Mouse (Mus musculus) liver, embryonic 15.5 days (tissue): ENCODE measurements around the gene Lamp2. TPM values are rescaled to one million over a fixed set of nuclear protein-coding genes. Genes with fewer than 3 reads are reported as not detected.
"Not testable (repeated sequence)": the region's sequence is repeated elsewhere in the genome, so short reads cannot be mapped to it uniquely, and the experiment has no call there.

Experiments used
- ATAC-seq: fragments of 200-750 bp; cut with Nextera tagmentation; 2 replicates; pipeline ENCODE4 v1.8.0; 2017; ENCODE audit warnings: moderate number of reproducible peaks, mild to moderate bottlenecking, moderate library complexity; ENCODE audit not compliant: insufficient read depth
- H3K27ac ChIP-seq: fragments of 300-500 bp; sonication (generic); replicated peaks from 2 replicates; pipeline ENCODE4 v1.5.1; 2015; ENCODE audit warnings: mild to moderate bottlenecking, inconsistent platforms
- H3K27me3 ChIP-seq: fragments of 300-500 bp; sonication (generic); 2 replicates; pipeline ENCODE4 v1.6.1; 2015; ENCODE audit warnings: mild to moderate bottlenecking, inconsistent platforms
- H3K36me3 ChIP-seq: fragments of 300-500 bp; sonication (generic); replicated peaks from 2 replicates; pipeline ENCODE4 v1.6.1; 2015; ENCODE audit warnings: moderate library complexity, mild to moderate bottlenecking, inconsistent platforms
- H3K4me1 ChIP-seq: fragments of 300-500 bp; sonication (generic); replicated peaks from 2 replicates; pipeline ENCODE4 v1.6.1; 2015; ENCODE audit warnings: inconsistent platforms
- H3K4me2 ChIP-seq: fragments of 300-500 bp; sonication (generic); 2 replicates; pipeline ENCODE4 v1.6.1; 2015; ENCODE audit warnings: moderate library complexity, mild to moderate bottlenecking, inconsistent platforms
- H3K4me3 ChIP-seq: fragments of 300-500 bp; sonication (generic); replicated peaks from 2 replicates; pipeline ENCODE4 v1.5.1; 2015; ENCODE audit warnings: mild to moderate bottlenecking, inconsistent platforms
- H3K9ac ChIP-seq: fragments of 300-500 bp; sonication (generic); 2 replicates; pipeline ENCODE4 v1.6.1; 2015; ENCODE audit warnings: moderate library complexity, mild to moderate bottlenecking, inconsistent platforms
- H3K9me3 ChIP-seq: fragments of 300-500 bp; sonication (generic); replicated peaks from 2 replicates; pipeline ENCODE4 v1.6.1; 2016; ENCODE audit warnings: inconsistent platforms
- WGBS: fragments of 180-500 bp; shearing (Covaris S2); methylation state at CpG from one replicate; pipeline ENCODE4 v1.1.7; 2015; ENCODE audit warnings: mixed read lengths; ENCODE audit not compliant: insufficient replicate concordance; 5-methylcytosine and 5-hydroxymethylcytosine counted together
- polyA plus RNA-seq: library from polyadenylated mRNA; unstranded; fragments of >200 nt; fragmentation: Nextera tagmentation; extraction: Ambion mirVana; gene quantifications from 2 replicates; pipeline ENCODE4 v1.2.1, GENCODE M21; 2015

Gene Lamp2
- polyA plus RNA-seq, 1 experiment from 2014 or later = 76.8 TPM

DNA sequence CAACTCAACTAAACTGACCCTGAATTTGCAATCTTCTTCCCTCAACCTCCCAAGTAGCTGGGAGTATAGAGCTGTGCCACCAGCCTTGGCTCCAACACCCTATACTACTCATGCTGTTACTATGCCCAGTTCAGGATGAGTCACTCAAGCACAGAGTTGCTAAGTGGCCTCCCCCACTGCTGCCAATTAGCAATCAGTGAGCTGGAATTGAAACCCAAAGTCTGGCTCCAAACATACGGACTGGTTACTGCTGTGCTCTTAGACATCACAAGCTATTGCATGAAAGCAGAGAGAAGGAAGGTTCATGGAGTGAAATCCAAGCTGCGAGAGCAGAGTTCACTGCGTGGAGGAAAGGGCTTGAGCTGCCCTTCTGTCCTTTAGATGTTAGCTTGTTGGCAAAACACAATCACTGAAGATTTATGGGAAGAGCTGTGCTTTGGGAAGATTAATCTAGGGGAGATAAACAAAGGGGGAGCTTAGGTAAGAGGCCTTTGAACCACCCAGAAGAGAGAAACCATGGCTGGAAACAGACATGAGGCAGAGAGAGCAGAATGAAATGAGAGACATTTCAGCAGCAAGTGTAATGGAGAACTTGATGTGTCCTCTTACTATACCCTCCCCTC is 27.3 kb downstream of the Lamp2 start:
- WGBS = 72% methylated on average over 3 of the region's 3 CpGs
- no peaks in the 10 kb centered on the region for H3K4me1 ChIP-seq
- no peak overlapping the region for H3K27ac ChIP-seq
- no peak overlapping the region for H3K4me3 ChIP-seq
- no peak overlapping the region for H3K4me2 ChIP-seq
- no peak overlapping the region for H3K9ac ChIP-seq
- no peaks in the 10 kb centered on the region for H3K9me3 ChIP-seq
- ATAC-seq = no peak
- H3K36me3 ChIP-seq = peaks cover 5% of the 10 kb centered on the region; the same call in 1 of the 2 replicates
- H3K27me3 ChIP-seq = no peaks in the 10 kb centered on the region

DNA sequence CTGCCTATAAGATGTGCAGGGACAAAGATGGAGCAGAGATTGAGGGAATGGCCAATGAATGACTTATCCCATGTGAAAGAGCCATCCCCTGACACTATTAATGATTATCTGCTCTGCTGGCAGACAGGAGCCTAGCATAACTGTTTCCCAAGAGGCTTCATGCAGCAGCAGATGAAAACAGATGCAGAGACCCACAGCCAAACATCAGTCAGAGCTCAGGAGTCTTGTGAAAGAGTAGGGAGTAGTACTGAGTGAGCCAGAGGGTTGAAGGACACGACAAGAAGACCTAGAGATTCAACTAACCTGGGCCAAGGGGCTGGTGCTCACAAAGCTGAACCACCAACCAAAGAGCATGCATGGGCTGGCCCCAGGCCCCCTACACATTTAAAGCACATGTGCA is 30.2 kb downstream of the Lamp2 start:
- Histone ChIP-seq H3K4me1 (no peaks in the 10 kb centered on the region), H3K27me3 (no peaks in the 10 kb centered on the region), H3K4me2 (no peak overlapping the region), H3K4me3 (no peak overlapping the region), H3K27ac (no peak overlapping the region), H3K9ac (no peak overlapping the region), H3K9me3 (no peaks in the 10 kb centered on the region), H3K36me3 (peaks cover 4% of the 10 kb centered on the region; the same call in 1 of the 2 replicates)
- WGBS = 50% methylated on average over 1 of the region's 1 CpGs
- no peak for ATAC-seq

DNA sequence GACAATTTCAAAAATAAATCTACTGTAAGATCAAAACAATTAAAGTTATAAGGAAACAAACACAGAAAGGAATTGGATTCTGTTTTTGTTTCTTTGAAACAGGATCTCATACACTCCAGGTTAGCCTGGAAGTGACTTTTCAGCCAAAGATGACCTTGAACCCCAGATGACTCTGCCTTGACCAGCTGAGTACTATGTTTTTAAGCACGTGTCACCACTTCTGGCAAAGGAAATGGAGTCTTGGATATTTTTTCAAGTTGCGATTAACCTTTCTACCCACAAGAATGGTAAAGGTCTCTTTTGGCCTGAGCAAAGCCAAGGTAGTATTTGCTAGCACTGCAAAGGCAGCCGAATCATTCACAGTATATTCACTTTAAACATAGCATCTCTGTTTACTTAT is 33.2 kb downstream of the Lamp2 start:
- no peak overlapping the region for H3K27ac ChIP-seq
- H3K36me3 ChIP-seq = no peaks in the 10 kb centered on the region; the same call in 1 of the 2 replicates
- no peak overlapping the region for H3K9ac ChIP-seq
- no peak overlapping the region for H3K4me2 ChIP-seq
- no peak overlapping the region for H3K4me3 ChIP-seq
- WGBS = 60% methylated on average over 3 of the region's 3 CpGs
- H3K9me3 ChIP-seq = no peaks in the 10 kb centered on the region
- no peaks in the 10 kb centered on the region for H3K4me1 ChIP-seq
- H3K27me3 ChIP-seq = no peaks in the 10 kb centered on the region
- no peak for ATAC-seq

DNA sequence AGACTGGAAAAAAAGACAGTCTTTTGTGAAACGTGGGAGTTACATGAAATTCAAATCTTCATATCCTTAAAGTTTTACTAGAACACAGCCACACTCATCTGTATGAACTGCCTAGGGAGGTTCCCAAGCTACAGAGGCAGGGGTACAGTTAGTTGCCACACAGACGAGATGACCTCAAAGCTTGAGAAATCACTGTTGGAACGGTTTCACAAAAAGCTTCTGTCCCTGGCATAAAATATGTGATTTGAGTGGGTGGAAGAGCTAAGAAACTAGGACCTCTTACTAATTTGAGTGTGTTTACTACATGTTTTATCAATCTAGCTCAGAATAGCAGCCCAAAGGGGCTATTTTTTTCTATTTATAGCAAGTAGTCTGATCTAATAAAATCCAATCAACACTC is 33.9 kb downstream of the Lamp2 start:
- Histone ChIP-seq H3K27me3 (no peaks in the 10 kb centered on the region), H3K4me3 (no peak overlapping the region), H3K4me2 (no peak overlapping the region), H3K36me3 (no peaks in the 10 kb centered on the region; the same call in 1 of the 2 replicates), H3K9me3 (no peaks in the 10 kb centered on the region), H3K27ac (no peak overlapping the region), H3K9ac (no peak overlapping the region), H3K4me1 (no peaks in the 10 kb centered on the region)
- 53% methylated on average over 3 of the region's 3 CpGs for WGBS
- ATAC-seq = no peak

DNA sequence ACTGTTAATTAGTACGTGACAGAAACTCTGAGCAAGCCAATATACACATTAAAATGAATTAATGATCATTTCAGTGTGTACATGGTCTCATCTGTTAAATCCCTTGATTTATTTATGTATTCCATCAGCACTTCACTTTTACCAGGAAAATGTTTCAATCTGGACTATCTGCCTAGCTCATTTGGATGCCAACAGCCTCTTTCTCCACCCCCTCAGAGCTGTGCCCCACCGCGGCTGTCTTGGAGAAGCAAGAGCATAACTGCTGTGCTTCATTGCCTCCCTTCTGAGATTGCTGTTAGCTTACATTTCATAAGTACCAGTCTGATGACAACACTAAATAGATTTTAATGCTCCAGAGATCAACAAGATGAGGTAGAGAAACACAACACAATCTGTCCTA is 52.4 kb downstream of the Lamp2 start:
- Histone ChIP-seq H3K27ac (no peak overlapping the region), H3K4me3 (no peak overlapping the region), H3K9ac (no peak overlapping the region), H3K4me2 (no peak overlapping the region), H3K27me3 (no peaks in the 10 kb centered on the region), H3K36me3 (no peaks in the 10 kb centered on the region), H3K4me1 (no peaks in the 10 kb centered on the region), H3K9me3 (no peaks in the 10 kb centered on the region)
- 71% methylated on average over 3 of the region's 3 CpGs for WGBS
- no peak for ATAC-seq

DNA sequence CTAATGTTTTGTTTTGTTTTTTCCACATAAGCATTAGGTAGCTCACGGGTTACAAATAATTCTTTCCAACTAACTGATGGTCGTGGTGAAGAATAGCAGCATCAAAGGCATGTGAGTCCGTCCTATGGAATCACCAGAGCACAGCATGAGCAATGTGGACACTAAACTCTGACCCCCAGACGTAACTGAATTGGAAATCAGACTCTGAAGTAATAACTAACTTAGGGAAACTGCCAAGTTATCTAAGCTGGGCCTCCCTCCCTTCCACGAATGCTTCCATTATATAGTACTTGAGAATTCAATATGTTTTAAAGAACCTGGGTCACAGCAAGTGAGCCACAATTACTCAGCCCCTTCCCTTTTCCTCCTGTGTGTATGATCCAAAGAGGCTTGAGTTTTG is 53.3 kb downstream of the Lamp2 start:
- H3K4me1 ChIP-seq = no peaks in the 10 kb centered on the region
- H3K4me2 ChIP-seq = no peak overlapping the region
- H3K9ac ChIP-seq = no peak overlapping the region
- H3K4me3 ChIP-seq = no peak overlapping the region
- H3K27ac ChIP-seq = no peak overlapping the region
- WGBS = 62% methylated on average over 5 of the region's 5 CpGs
- no peaks in the 10 kb centered on the region for H3K27me3 ChIP-seq
- no peak for ATAC-seq
- H3K36me3 ChIP-seq = no peaks in the 10 kb centered on the region
- H3K9me3 ChIP-seq = no peaks in the 10 kb centered on the region

DNA sequence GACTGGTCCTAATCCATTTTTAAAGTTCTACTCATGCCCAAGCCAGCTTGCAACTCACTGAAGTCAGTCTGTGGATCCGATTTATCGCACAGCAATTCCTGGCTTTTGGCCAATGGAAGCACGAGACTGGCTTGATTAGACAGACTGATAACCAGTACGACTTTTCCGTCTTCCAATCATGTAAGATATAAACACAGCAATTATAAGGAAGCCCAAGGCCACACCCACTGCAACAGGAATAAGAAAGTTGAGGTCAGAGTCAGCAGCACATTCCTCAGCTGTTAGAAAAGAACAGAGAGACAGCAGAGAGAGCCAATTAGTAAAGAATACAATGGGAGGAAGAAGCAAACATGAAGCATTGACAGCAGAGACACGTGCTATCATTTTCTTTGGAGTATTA is 54.2 kb downstream of the Lamp2 start:
- H3K27me3 ChIP-seq = no peaks in the 10 kb centered on the region
- no peaks in the 10 kb centered on the region for H3K36me3 ChIP-seq
- H3K9me3 ChIP-seq = no peaks in the 10 kb centered on the region
- no peak overlapping the region for H3K4me2 ChIP-seq
- no peak overlapping the region for H3K4me3 ChIP-seq
- ATAC-seq = no peak
- 47% methylated on average over 6 of the region's 6 CpGs for WGBS
- no peak overlapping the region for H3K9ac ChIP-seq
- no peaks in the 10 kb centered on the region for H3K4me1 ChIP-seq
- no peak overlapping the region for H3K27ac ChIP-seq

DNA sequence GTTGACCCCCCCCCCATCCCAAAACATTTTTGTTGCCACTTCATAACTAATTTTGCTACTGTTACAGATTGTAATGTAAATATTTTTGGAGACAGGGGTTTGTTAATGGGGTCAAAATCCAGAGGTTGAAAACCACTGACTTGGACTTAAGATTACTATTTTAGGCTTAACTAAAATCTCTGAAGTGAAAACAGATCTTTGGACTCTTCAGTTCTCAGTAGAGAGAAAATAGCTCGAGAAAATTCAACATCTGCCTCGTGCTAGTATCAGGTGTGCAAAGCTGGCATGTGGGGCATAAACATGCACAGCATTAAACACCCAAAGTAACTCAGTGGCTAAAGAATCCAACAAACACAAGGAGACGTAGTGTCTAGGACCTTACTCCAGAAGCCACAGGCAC is 55.6 kb downstream of the Lamp2 start:
- no peaks in the 10 kb centered on the region for H3K36me3 ChIP-seq
- no peak overlapping the region for H3K4me3 ChIP-seq
- 46% methylated on average over 3 of the region's 3 CpGs for WGBS
- no peaks in the 10 kb centered on the region for H3K9me3 ChIP-seq
- H3K27me3 ChIP-seq = no peaks in the 10 kb centered on the region
- no peak overlapping the region for H3K27ac ChIP-seq
- no peak overlapping the region for H3K4me2 ChIP-seq
- no peak for ATAC-seq
- H3K4me1 ChIP-seq = no peaks in the 10 kb centered on the region
- no peak overlapping the region for H3K9ac ChIP-seq

DNA sequence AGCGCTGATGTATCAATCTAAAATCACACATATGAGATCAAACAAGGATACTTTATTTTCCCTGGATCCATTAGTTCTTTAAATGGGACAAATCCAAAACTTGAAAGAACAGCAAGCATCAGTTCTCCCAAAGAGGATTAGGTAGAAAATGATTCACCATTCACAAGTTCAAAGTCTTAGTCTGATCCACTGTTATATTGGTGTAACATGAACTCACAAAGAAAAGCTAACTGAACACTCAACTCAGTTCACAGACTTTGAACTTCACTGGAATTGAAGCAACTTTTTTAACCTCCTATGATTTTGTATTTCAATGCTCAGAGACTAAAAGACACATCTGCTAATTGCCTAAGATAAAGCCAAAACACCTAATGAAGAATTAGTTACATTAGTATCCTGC is 56.6 kb downstream of the Lamp2 start:
- 66% methylated on average over 1 of the region's 1 CpGs for WGBS
- no peaks in the 10 kb centered on the region for H3K27me3 ChIP-seq
- ATAC-seq = no peak
- no peaks in the 10 kb centered on the region for H3K36me3 ChIP-seq
- H3K4me1 ChIP-seq = no peaks in the 10 kb centered on the region
- no peak overlapping the region for H3K9ac ChIP-seq
- H3K27ac ChIP-seq = no peak overlapping the region
- no peak overlapping the region for H3K4me2 ChIP-seq
- no peak overlapping the region for H3K4me3 ChIP-seq
- H3K9me3 ChIP-seq = no peaks in the 10 kb centered on the region

DNA sequence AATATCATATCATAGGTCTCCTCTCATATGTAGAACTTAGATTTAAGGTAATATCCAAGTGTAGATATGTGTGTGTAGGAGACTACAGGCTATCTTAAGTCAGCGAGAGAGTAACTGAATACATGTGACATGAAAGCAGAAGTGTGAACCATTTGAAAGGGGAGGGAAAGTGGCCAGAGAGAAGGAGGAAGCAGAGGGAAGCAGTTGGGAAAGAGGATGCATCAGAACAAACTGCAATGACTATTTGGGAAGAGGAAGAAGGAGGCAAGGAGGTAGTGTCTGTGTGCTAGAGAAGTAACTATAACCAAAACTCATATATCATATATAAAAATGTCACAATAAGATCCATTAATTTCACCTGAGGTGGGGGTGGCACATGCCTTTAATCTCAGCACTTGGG is 83.1 kb downstream of the Lamp2 start:
- not testable (repeated sequence) for H3K9ac ChIP-seq, ATAC-seq, H3K4me3 ChIP-seq, H3K4me1 ChIP-seq, H3K9me3 ChIP-seq, H3K27ac ChIP-seq, H3K27me3 ChIP-seq, H3K36me3 ChIP-seq, H3K4me2 ChIP-seq
- WGBS = 33% methylated on average over 1 of the region's 1 CpGs

DNA sequence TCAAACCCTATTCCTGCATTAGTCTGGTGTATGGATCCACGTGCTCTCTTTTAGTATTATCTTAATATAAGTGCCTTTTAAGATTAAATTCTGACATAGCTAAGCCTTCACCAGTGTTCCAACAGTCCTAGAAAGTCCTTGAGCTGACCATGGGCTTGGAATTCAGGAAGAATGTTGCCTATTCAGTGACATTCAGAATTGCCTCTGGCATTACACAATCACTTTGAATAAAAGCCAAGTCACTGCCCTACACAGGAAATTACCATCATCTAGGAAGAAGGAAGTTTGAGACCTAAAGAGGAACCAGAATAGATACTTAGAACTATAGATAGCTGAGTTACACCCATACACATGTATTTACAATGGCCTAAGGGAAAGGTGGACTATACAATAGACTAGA is 91.6 kb downstream of the Lamp2 start:
- not testable (repeated sequence) for H3K9me3 ChIP-seq, H3K4me3 ChIP-seq, H3K27ac ChIP-seq, H3K4me1 ChIP-seq, H3K4me2 ChIP-seq, H3K9ac ChIP-seq, H3K27me3 ChIP-seq, H3K36me3 ChIP-seq, ATAC-seq
- WGBS = 38% methylated on average over 1 of the region's 1 CpGs

DNA sequence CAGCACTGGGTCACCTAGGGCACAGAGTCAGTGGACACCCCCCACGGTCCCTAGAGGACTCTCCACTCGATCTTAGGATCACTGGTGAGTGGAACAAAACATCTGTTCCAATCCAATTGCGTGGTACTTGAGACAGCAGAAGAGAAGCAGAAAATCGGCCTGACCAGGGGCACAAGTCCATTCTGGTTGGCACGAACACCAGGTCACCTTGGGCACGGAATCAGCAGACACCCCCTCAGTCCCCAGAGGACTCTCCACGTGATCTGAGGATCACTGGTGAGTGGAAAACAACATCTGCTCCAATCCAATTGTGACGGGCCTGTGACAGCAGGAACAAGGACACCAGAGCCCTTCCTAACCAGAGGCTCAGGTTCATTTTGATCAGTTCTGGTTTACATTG is 94.2 kb downstream of the Lamp2 start:
- no peaks in the 10 kb centered on the region for H3K9me3 ChIP-seq
- 44% methylated on average over 8 of the region's 8 CpGs for WGBS

More for the DNA sequence above, 94.2 kb downstream of the Lamp2 start:
- Histone ChIP-seq H3K4me2 (no peak overlapping the region), H3K4me1 (no peaks in the 10 kb centered on the region), H3K4me3 (no peak overlapping the region), H3K9ac (no peak overlapping the region), H3K27me3 (no peaks in the 10 kb centered on the region), H3K27ac (no peak overlapping the region), H3K36me3 (no peaks in the 10 kb centered on the region)
- ATAC-seq = no peak
